Mouse (Mus musculus) colon, adult 2 months (tissue): Measurements from ENCODE around the gene Gm21366. TPM values are rescaled to one million over a fixed set of nuclear protein-coding genes. Genes with fewer than 3 reads are reported as not detected.

Experiments
- polyA plus RNA-seq: library from polyadenylated mRNA; depleted of rRNA; stranded (reverse); fragments of >200 nt; gene quantifications from 2 replicates; pipeline ENCODE4 v1.2.3, GENCODE M21; 2012; rRNA removed

Gene Gm21366
- polyA plus RNA-seq = not detected in 2 replicates

GRCm38 (mm10) chrY:22861156-22861555 is at the start of gene Gm21366:
Gene Gm21366 (minus strand): TSS chrY:22861256.

